Mouse (Mus musculus): Measurements from ENCODE around the gene Nek3. TPM values are rescaled to one million over a fixed set of nuclear protein-coding genes. Genes with fewer than 3 reads are reported as not detected.
A peak's percentile ranks its signal among the peaks of the same experiment; 100 is the strongest.
"Not testable (repeated sequence)": the region's sequence is repeated elsewhere in the genome, so short reads cannot be mapped to it uniquely, and the experiment has no call there.

Nek3 gene
- total RNA-seq, 2 experiments from 2014 or later: 1.9 to 2.0 TPM

DNA sequence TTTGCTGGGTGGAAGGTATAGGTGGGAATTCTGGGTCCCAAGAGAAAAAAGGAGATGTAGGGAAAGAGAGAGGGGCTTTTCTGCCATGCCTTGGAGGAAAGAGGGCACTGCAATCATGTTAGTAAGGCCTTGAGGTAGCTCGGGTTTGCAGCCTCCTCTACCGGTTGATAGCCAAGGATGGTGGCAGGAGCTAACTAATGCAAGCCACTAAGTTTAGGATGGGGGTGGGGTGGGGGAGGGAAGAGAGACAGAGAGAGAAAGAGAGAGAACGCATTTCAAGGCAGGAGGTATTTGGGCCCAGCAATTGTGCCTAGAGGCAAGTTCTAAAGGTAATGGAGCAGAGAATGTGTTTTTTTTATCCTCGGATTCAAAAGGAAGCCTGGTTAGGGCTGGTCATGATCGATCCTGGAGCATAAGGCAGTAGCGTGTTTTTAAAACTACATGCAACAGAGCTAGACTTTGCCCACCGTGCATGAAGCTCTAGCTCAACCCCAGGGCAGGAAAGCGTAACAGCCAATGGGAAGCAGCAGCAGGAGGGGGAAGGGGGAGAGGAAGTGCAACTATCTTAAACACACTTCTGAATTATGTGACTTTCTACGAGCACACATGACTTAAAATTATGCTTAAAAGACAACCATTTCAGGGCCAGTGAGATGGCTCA is 18.4 kb downstream of the Nek3 start:
- no peak for ATAC-seq (replicated peaks; ENCODE audit: low FRiP score, low TSS enrichment, poor library complexity, severe bottlenecking)

DNA sequence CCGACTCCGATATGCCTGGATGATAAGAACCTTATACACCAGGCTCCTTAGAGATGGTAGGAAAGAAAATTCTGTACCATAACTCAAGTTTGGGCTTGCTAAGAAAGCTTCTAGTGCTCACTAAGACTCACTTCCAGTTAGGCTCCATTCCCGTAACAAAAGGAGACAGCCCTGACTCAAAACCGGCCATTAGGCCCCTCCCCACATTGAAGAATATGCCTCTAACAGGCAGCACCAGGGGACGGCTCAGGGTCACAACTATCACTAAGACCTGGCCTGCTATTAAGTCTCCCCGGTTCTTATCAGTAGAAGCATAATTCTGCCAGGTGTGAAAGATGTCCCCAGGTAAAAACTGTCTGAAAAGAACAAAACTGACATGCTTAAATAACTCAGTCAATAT is 20.4 kb downstream of the Nek3 start:
- no peak for ATAC-seq (replicated peaks; ENCODE audit: low FRiP score, low TSS enrichment, poor library complexity, severe bottlenecking)

- peak; percentile 96 for ATAC-seq (replicated peaks; ENCODE audit: low FRiP score, low TSS enrichment, poor library complexity, severe bottlenecking)
Observed at GRCm38 (mm10) chr8:22143764-22144491, 22.3 kb downstream of the Nek3 start.

DNA sequence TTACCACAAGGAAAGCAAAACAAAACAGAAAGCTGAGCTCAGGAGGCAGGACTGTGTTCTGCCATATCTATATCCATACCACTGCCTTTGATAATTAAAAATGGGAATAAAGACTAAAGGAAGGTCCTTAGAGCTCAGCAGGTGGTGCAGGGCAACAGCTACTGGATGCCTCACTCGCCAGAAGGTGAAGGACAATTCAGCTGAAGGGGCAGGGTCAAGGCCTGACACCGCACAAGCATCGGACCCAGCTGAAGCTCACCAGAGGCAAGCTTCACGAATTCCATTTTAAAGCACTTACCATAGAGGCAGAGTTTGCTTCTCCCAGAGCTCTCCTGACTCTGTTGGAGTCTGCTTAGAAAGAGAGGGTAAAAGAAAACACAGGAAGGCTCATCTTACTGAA is 23.6 kb downstream of the Nek3 start:
- ATAC-seq (replicated peaks; ENCODE audit: low FRiP score, low TSS enrichment, poor library complexity, severe bottlenecking): no peak

GRCm38 (mm10) chr8:22141836-22142385 is 24.3 kb downstream of the Nek3 start:
- no peak for ATAC-seq (replicated peaks; ENCODE audit: low FRiP score, low TSS enrichment, poor library complexity, severe bottlenecking)

GRCm38 (mm10) chr8:22136462-22136861 is 29.8 kb downstream of the Nek3 start:
- not testable (repeated sequence) for ATAC-seq (replicated peaks; ENCODE audit: low FRiP score, low TSS enrichment, poor library complexity, severe bottlenecking)

DNA sequence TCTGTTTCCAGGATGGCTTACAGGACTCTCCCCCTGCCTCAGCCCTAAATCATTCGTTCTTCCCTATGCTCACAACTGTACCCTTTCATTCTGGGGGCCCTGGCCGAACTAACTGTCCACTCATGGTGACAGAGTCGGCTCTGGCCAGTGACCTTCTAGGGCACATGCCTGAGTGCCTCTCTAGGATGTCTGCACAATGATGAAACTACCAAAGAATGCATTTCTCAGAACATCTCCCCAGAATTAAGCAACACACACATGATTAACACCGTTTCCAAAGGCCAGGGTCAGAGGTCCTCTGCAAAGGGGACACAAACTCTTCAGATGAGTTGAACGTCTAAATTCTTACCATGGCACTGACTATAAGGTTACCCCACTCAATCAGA is 31.5 kb downstream of the Nek3 start:
- no peak for ATAC-seq (replicated peaks; ENCODE audit: low FRiP score, low TSS enrichment, poor library complexity, severe bottlenecking)

GRCm38 (mm10) chr8:22134078-22134749 is 32.0 kb downstream of the Nek3 start:
- ATAC-seq (replicated peaks; ENCODE audit: low FRiP score, low TSS enrichment, poor library complexity, severe bottlenecking): peak; percentile 99

DNA sequence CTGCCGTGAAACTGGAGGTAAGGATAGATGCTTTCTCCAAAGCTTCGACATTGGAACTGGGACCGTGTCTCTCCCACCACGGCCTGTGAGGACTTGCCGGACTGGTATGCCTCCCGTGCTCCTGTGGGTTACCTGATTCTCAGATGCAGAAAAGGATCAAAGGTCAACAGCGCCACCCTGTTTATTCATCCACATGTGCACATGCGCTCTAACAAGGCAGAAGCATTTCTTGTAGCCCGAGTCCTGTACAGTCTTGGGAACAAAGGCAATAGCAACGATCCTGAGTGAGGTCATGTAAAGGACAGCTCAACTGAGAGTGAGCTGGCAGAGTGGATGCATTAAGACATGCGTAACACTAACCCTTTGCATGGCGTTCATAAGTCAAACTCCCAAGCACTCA is 34.2 kb downstream of the Nek3 start:
- no peak for ATAC-seq (replicated peaks; ENCODE audit: low FRiP score, low TSS enrichment, poor library complexity, severe bottlenecking)

DNA sequence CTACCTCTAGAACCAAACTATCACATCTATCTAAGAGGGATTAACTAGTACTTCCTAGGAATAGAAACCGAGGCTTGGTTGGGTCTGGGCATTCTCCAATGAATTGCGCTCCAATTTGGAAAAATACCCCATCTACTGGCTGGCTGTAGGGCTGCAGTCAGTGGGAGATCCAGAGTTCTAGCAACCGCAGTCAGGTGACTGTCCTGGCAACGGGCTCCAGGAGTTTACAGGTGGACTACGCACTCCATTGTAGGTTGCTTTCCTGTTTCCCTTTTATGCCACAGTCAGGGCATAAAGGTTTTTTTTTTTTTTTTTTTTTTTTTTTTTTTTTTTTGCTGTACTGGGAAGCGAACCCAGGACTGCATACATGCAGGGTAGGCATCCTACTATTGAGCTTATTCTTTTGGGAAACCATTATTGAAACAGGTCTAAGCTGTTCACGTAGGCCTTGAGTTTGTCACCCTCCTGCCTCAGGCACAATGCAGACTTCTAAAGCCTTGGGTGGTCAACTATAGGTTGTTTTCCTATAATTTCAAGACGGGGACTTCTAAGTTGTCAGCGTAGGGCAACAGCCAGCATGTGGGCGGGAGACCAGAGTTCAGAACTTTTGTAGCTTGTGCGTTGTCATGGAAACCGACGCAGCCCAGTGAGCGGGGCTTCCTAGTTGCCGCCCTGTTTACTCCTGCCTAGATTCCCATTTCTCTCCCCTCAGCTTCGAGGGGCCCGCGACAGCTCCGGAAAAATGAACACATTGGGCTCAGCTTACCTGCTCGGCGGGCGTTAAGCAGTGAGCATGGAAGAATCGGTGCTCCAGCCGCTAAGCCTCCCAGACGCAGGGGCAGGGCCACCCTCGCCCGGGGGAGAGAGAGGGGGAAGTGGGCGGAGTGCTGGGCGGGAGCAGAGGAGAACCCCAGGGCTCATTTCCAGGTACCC is 41.7 kb downstream of the Nek3 start, which contains the start of gene Nek5:
Gene Nek5 (minus strand): TSS at position 834 of the 933 bp plus-strand sequence.
- peak; percentile 80 for ATAC-seq (replicated peaks; ENCODE audit: low FRiP score, low TSS enrichment, poor library complexity, severe bottlenecking)

GRCm38 (mm10) chr8:22107020-22107419 is 59.2 kb downstream of the Nek3 start:
- ATAC-seq (replicated peaks; ENCODE audit: low FRiP score, low TSS enrichment, poor library complexity, severe bottlenecking): no peak

GRCm38 (mm10) chr8:22091568-22091967 is 74.7 kb downstream of the Nek3 start:
- ATAC-seq (replicated peaks; ENCODE audit: low FRiP score, low TSS enrichment, poor library complexity, severe bottlenecking): peak; percentile 59; the same call in 1 of the 2 replicates

DNA sequence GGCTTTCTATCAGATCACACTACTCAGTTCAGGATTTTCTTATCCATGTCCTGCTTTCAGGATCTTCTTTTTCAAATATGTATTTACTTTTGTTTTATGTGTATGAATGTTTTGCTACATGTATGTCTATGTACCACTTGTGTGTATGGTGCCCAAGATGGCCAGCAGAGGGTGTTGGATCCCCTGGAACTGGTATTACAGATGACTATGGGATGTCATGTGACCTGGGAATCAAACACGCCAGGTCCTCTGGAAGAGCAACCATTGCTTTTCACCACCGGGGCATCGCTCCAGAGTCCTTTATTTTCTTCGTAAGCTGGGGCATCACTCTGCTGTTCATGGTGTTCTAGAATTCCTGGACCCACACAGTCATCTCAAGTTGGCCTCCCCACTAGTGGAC is 77.0 kb downstream of the Nek3 start:
- ATAC-seq (replicated peaks; ENCODE audit: low FRiP score, low TSS enrichment, poor library complexity, severe bottlenecking): no peak

GRCm38 (mm10) chr8:22079313-22080007 is 86.8 kb downstream of the Nek3 start:
- no peak for ATAC-seq (replicated peaks; ENCODE audit: low FRiP score, low TSS enrichment, poor library complexity, severe bottlenecking)

Other genes starting within 250 kb of the Nek3 start
- gene Defb15, start 233.7 kb downstream of the Nek3 start, total RNA-seq (2014; fragmentation: Nextera tagmentation): not detected in 2 replicates
- not detected in 2 replicates for gene Defb15, start 233.7 kb downstream of the Nek3 start, total RNA-seq (2017)
- gene Defb35, start 228.1 kb downstream of the Nek3 start, total RNA-seq (2014; fragmentation: Nextera tagmentation): not detected in 2 replicates
- not detected in 2 replicates for gene Defb35, start 228.1 kb downstream of the Nek3 start, total RNA-seq (2017)
- not detected in 2 replicates for gene Defb13, start 219.7 kb downstream of the Nek3 start, total RNA-seq (2014; fragmentation: Nextera tagmentation)
- gene Defb13, start 219.7 kb downstream of the Nek3 start, total RNA-seq (2017): not detected in 2 replicates
- not detected in 2 replicates for gene Fam90a1a, start 207.7 kb downstream of the Nek3 start, total RNA-seq (2014; fragmentation: Nextera tagmentation)
- not detected in 2 replicates for gene Fam90a1a, start 207.7 kb downstream of the Nek3 start, total RNA-seq (2017)
- gene Ccdc70, start 196.7 kb downstream of the Nek3 start, total RNA-seq (2014; fragmentation: Nextera tagmentation): not detected in 2 replicates
- not detected in 2 replicates for gene Ccdc70, start 196.7 kb downstream of the Nek3 start, total RNA-seq (2017)
- gene Atp7b, start 106.1 kb downstream of the Nek3 start, total RNA-seq (2014; fragmentation: Nextera tagmentation): 50.4 and 51.5 TPM in 2 replicates
- gene Atp7b, start 106.1 kb downstream of the Nek3 start, total RNA-seq (2017): 14.3 and 29.1 TPM in 2 replicates
- gene Alg11, start 105.7 kb downstream of the Nek3 start, total RNA-seq (2014; fragmentation: Nextera tagmentation): 15.7 and 19.1 TPM in 2 replicates
- 19.9 and 22.9 TPM in 2 replicates for gene Alg11, start 105.7 kb downstream of the Nek3 start, total RNA-seq (2017)
- gene Nek5, start 41.4 kb downstream of the Nek3 start, total RNA-seq (2014; fragmentation: Nextera tagmentation): not detected in 2 replicates
- not detected in 2 replicates for gene Nek5, start 41.4 kb downstream of the Nek3 start, total RNA-seq (2017)
- gene Ckap2, start 19.4 kb upstream of the Nek3 start, total RNA-seq (2014; fragmentation: Nextera tagmentation): 31.5 and 49.4 TPM in 2 replicates
- 48.3 and 50.1 TPM in 2 replicates for gene Ckap2, start 19.4 kb upstream of the Nek3 start, total RNA-seq (2017)
- gene Vps36, start 26.4 kb upstream of the Nek3 start, total RNA-seq (2014; fragmentation: Nextera tagmentation): 30.9 and 31.8 TPM in 2 replicates
- 30.4 and 38.4 TPM in 2 replicates for gene Vps36, start 26.4 kb upstream of the Nek3 start, total RNA-seq (2017)
- gene Thsd1, start 60.9 kb upstream of the Nek3 start, total RNA-seq (2014; fragmentation: Nextera tagmentation): 0.52 TPM in 1 of 2 replicates, not detected in the other
- 0.80 and 1.2 TPM in 2 replicates for gene Thsd1, start 60.9 kb upstream of the Nek3 start, total RNA-seq (2017)
- gene Tpte, start 117.0 kb upstream of the Nek3 start, total RNA-seq (2014; fragmentation: Nextera tagmentation): not detected in 2 replicates
- not detected in 2 replicates for gene Tpte, start 117.0 kb upstream of the Nek3 start, total RNA-seq (2017)
- gene Slc25a15, start 232.2 kb upstream of the Nek3 start, total RNA-seq (2014; fragmentation: Nextera tagmentation): 8.7 and 15.3 TPM in 2 replicates
- gene Slc25a15, start 232.2 kb upstream of the Nek3 start, total RNA-seq (2017): 10.4 and 15.9 TPM in 2 replicates
- gene Mrps31, start 244.9 kb upstream of the Nek3 start, total RNA-seq (2014; fragmentation: Nextera tagmentation): 18.2 and 25.7 TPM in 2 replicates
- 39.8 and 43.1 TPM in 2 replicates for gene Mrps31, start 244.9 kb upstream of the Nek3 start, total RNA-seq (2017)

Measured in megakaryocyte-erythroid progenitor cell, adult 5-6 weeks (primary cell).